Mouse (Mus musculus) liver, embryonic 14.5 days (tissue): ENCODE results near the gene Ntn1.

Experiments
- CTCF ChIP-seq: IDR thresholded peaks from 2 replicates; pipeline ENCODE4 v1.5.1; 2016; ENCODE audit warnings: antibody characterized with exemption, low read depth, control low read depth
- EP300 ChIP-seq: IDR thresholded peaks from 2 replicates; pipeline ENCODE4 v1.6.1; 2016; ENCODE audit warnings: antibody characterized with exemption, low read depth

GRCm38 (mm10) chr11:68233469-68233965 lies 167.1 kb downstream of the Ntn1 start:
- TF ChIP-seq CTCF (no peak), EP300 (no peak)
